Mouse (Mus musculus) erythroblast, embryonic 14.5 days (primary cell): ENCODE measurements around the gene Cars2.

ENCODE experiments used
- GATA1 ChIP-seq: IDR thresholded peaks from 2 replicates; pipeline ENCODE4 v1.6.1; 2012; ENCODE audit warnings: low read length, inconsistent platforms, mixed read lengths
- TAL1 ChIP-seq: IDR thresholded peaks from 3 replicates; pipeline ENCODE4 v1.6.1; 2012; ENCODE audit warnings: low read length, inconsistent platforms, mixed read lengths

- TF ChIP-seq TAL1 (no peak), GATA1 (no peak)
Measured at GRCm38 (mm10) chr8:11476338-11477177, 74.0 kb downstream of the Cars2 start.
